Mouse (Mus musculus) thymus, adult 2 months (tissue): ENCODE data around the gene Creb1.

Experiments
- CTCF ChIP-seq: fragments of 200-500 bp; IDR thresholded peaks from 2 replicates; pipeline ENCODE4 v1.5.1; 2012; ENCODE audit warnings: mild to moderate bottlenecking, control low read depth, low read length, moderate library complexity, borderline replicate concordance; ENCODE audit not compliant: control insufficient read depth, poor library complexity, insufficient read depth; ENCODE audit errors: extremely low read depth
- POLR2A ChIP-seq: fragments of 200-500 bp; IDR thresholded peaks from 2 replicates; pipeline ENCODE4 v1.6.1; 2012; ENCODE audit warnings: mild to moderate bottlenecking, low read length, control low read depth, moderate library complexity; ENCODE audit not compliant: control insufficient read depth, poor library complexity, insufficient read depth; ENCODE audit errors: extremely low read depth

DNA sequence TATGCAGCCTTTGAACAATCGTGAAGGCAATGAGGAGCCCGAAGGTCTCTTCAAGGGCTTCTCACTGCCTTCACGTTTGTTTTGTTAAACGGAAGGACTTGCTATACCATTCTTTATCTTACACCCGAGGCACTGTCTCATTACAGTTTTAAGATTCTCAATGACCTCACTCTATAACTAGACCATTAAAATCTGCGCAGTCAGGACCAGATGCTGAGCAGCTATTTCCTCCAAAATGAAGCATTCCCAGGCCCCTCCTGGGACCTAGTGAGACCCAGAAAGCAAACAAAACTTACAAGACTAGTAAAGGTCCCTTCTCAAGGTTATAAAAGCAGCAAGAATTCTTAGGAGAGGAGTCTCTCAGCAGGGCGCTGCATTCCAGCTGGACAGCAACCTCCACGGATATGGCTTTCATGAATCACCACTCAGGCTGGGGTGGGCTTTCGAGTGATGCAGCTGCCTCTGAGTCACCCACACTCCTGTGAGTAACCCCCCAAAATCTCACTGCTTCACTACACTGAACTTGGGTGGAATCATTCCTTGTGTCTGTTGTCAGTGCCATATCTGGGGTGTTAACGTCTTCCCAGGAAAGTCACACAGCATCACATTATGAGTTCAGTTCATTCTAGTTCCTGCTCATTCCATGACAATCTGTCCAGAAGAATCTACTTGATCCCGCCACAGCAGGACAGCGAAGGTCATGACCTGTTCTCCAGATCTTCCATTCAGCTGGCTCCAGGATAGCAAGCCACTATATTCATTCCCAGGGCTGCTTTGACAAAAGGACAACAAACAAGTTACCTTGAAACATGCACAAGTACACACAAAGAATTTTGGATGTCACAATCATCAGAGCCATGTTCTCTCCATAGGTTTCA lies 91.4 kb downstream of the Creb1 start:
- TF ChIP-seq POLR2A (no peak), CTCF (no peak)
